Mouse (Mus musculus) lung, adult 18-20 months (tissue): Measurements from ENCODE around the gene Agap3.

Experiments used
- DNase-seq, 2 experiments: peaks; one replicate each; pipeline ENCODE4 v3.0.0; 2022; ENCODE audit warnings: mixed read lengths in 2 of 2

The Agap3 gene

GRCm38 (mm10) chr5:24433993-24434392, 18.0 kb upstream of the Agap3 start:
- no peak for DNase-seq

GRCm38 (mm10) chr5:24441187-24441586, 10.8 kb upstream of the Agap3 start:
- no peak for DNase-seq

GRCm38 (mm10) chr5:24442029-24442428, 9.9 kb upstream of the Agap3 start:
- DNase-seq: no peak

GRCm38 (mm10) chr5:24443204-24443603, 8.8 kb upstream of the Agap3 start:
- no peak for DNase-seq

GRCm38 (mm10) chr5:24443927-24444326, 8.1 kb upstream of the Agap3 start:
- DNase-seq: no peak

- peak; percentile 92 to 95 for DNase-seq
Measured at GRCm38 (mm10) chr5:24444746-24445427, 7.1 kb upstream of the Agap3 start, which contains the start of gene Fastk. Gene Fastk (minus strand): TSS chr5:24445287.

- DNase-seq: no peak
Measured at GRCm38 (mm10) chr5:24445428-24446080, 6.4 kb upstream of the Agap3 start.

GRCm38 (mm10) chr5:24446630-24447029, 5.3 kb upstream of the Agap3 start:
- no peak for DNase-seq

GRCm38 (mm10) chr5:24447624-24448298, 4.2 kb upstream of the Agap3 start, which contains the start of gene Tmub1:
Gene Tmub1 (minus strand): TSS chr5:24447854.
- peak; percentile 91 to 93 for DNase-seq

- peak; percentile 85 to 89 for DNase-seq
Measured at GRCm38 (mm10) chr5:24451264-24452029, 530 bp upstream of the Agap3 start.

- DNase-seq: peak; percentile 31 to 39
Measured at GRCm38 (mm10) chr5:24452691-24453233, 785 bp downstream of the Agap3 start.

- no peak for DNase-seq
Measured at GRCm38 (mm10) chr5:24453283-24453984, 1.5 kb downstream of the Agap3 start.

GRCm38 (mm10) chr5:24453985-24454303, 2.0 kb downstream of the Agap3 start:
- DNase-seq: no peak

GRCm38 (mm10) chr5:24455076-24455475, 3.1 kb downstream of the Agap3 start:
- no peak for DNase-seq

GRCm38 (mm10) chr5:24455613-24456012, 3.6 kb downstream of the Agap3 start:
- no peak for DNase-seq

- DNase-seq: no peak
Measured at GRCm38 (mm10) chr5:24466762-24467161, 14.8 kb downstream of the Agap3 start.

- DNase-seq: peak; percentile 75 to 83
Measured at GRCm38 (mm10) chr5:24470600-24470999, 18.6 kb downstream of the Agap3 start.

GRCm38 (mm10) chr5:24472884-24473619, 21.1 kb downstream of the Agap3 start:
- no peak for DNase-seq

- DNase-seq: peak; percentile 82 to 84
Measured at GRCm38 (mm10) chr5:24474025-24474722, 22.2 kb downstream of the Agap3 start.

GRCm38 (mm10) chr5:24474723-24475261, 22.8 kb downstream of the Agap3 start:
- peak in 1 of 2 experiments; percentile 25 for DNase-seq
